Mouse (Mus musculus) embryonic facial prominence, embryonic 11.5 days (tissue): Measurements from ENCODE around the gene Nbea. TPM values are rescaled to one million over a fixed set of nuclear protein-coding genes. Genes with fewer than 3 reads are reported as not detected.
A peak's percentile ranks its signal among the peaks of the same experiment; 100 is the strongest.

Source experiments
- ATAC-seq: fragments of 200-750 bp; cut with Nextera tagmentation; replicated peaks from 2 replicates; pipeline ENCODE4 v1.8.0; 2017; ENCODE audit warnings: low read depth; ENCODE audit not compliant: insufficient number of reproducible peaks, low FRiP score, low TSS enrichment
- DNase-seq: peaks from one replicate; pipeline ENCODE4 v3.0.0-alpha.2; 2015; ENCODE audit warnings: low spot score
- H3K27ac ChIP-seq: fragments of 300-500 bp; sonication (generic); replicated peaks from 2 replicates; pipeline ENCODE4 v1.5.1; 2014; ENCODE audit warnings: mild to moderate bottlenecking, low read depth, low read length, control low read depth
- H3K27me3 ChIP-seq: fragments of 300-500 bp; sonication (generic); 2 replicates; pipeline ENCODE4 v1.6.1; 2014; ENCODE audit warnings: mild to moderate bottlenecking, low read length, moderate library complexity, mixed read lengths; ENCODE audit not compliant: control insufficient read depth, insufficient read depth
- H3K36me3 ChIP-seq: fragments of 300-500 bp; sonication (generic); replicated peaks from 2 replicates; pipeline ENCODE4 v1.6.1; 2014; ENCODE audit warnings: low read depth, mild to moderate bottlenecking, low read length, moderate library complexity, mixed read lengths; ENCODE audit not compliant: control insufficient read depth, insufficient read depth
- H3K4me1 ChIP-seq: fragments of 300-500 bp; sonication (generic); 2 replicates; pipeline ENCODE4 v1.6.1; 2014; ENCODE audit warnings: low read length, mixed read lengths; ENCODE audit not compliant: control insufficient read depth, insufficient read depth
- H3K4me2 ChIP-seq: fragments of 300-500 bp; sonication (generic); 2 replicates; pipeline ENCODE4 v1.6.1; 2014; ENCODE audit warnings: low read depth, mild to moderate bottlenecking, control low read depth, low read length, moderate library complexity
- H3K4me3 ChIP-seq: fragments of 300-500 bp; sonication (generic); 2 replicates; pipeline ENCODE4 v1.5.1; 2014; ENCODE audit warnings: low read depth, low read length, control low read depth
- H3K9ac ChIP-seq: fragments of 300-500 bp; sonication (generic); replicated peaks from 2 replicates; pipeline ENCODE4 v1.6.1; 2014; ENCODE audit warnings: mild to moderate bottlenecking, control low read depth, low read length
- H3K9me3 ChIP-seq: fragments of 300-500 bp; sonication (generic); replicated peaks from 2 replicates; pipeline ENCODE4 v1.6.1; 2016; ENCODE audit warnings: mild to moderate bottlenecking, low read length, inconsistent platforms, mixed read lengths; ENCODE audit not compliant: control insufficient read depth
- WGBS: fragments of 180-500 bp; shearing (Covaris S2); extraction: QIAGEN DNeasy Blood & Tissue Kit; methylation state at CpG from one replicate; pipeline ENCODE4 v1.1.7; 2014; 5-methylcytosine and 5-hydroxymethylcytosine counted together
- polyA plus RNA-seq: library from polyadenylated mRNA; unstranded; fragments of >200 nt; fragmentation: Nextera tagmentation; extraction: Ambion mirVana; gene quantifications from 2 replicates; pipeline ENCODE4 v1.2.1, GENCODE M21; 2014

Gene Nbea
- polyA plus RNA-seq, 1 experiment from 2014 or later = 22.6 TPM

GRCm38 (mm10) chr3:55612023-55612422, 571.5 kb downstream of the Nbea start:
- Histone ChIP-seq H3K4me3 (no peak overlapping the region), H3K36me3 (no peaks in the 10 kb centered on the region), H3K27me3 (no peaks in the 10 kb centered on the region), H3K27ac (peak overlapping the region; percentile 80), H3K9me3 (no peaks in the 10 kb centered on the region), H3K4me2 (no peak overlapping the region), H3K9ac (no peak overlapping the region), H3K4me1 (no peaks in the 10 kb centered on the region)
- 0 out of 2 replicates have a peak, but pooled peaks have one; percentile 22 for ATAC-seq
- DNase-seq = peak; percentile 29
- WGBS = 19% methylated on average over 5 of the region's 5 CpGs

- Histone ChIP-seq H3K27me3 (no peaks in the 10 kb centered on the region), H3K36me3 (no peaks in the 10 kb centered on the region), H3K27ac (no peak overlapping the region), H3K9ac (no peak overlapping the region), H3K9me3 (no peaks in the 10 kb centered on the region), H3K4me3 (no peak overlapping the region), H3K4me2 (no peak overlapping the region), H3K4me1 (no peaks in the 10 kb centered on the region)
- ATAC-seq = no peak
- WGBS = 94% methylated on average over 11 of the region's 12 CpGs
- no peak for DNase-seq
Observed at GRCm38 (mm10) chr3:55610191-55610590, 573.3 kb downstream of the Nbea start.

- Histone ChIP-seq H3K27ac (no peak overlapping the region; the same call in 1 of the 2 replicates), H3K4me3 (no peak overlapping the region), H3K9ac (no peak overlapping the region), H3K36me3 (no peaks in the 10 kb centered on the region), H3K4me1 (peaks cover 2% of the 10 kb centered on the region), H3K27me3 (no peaks in the 10 kb centered on the region), H3K9me3 (no peaks in the 10 kb centered on the region), H3K4me2 (no peak overlapping the region)
- ATAC-seq = peak; percentile 44; the same call in 1 of the 2 replicates
- DNase-seq = peak; percentile 50
- 75% methylated on average over 2 of the region's 2 CpGs for WGBS
Observed at GRCm38 (mm10) chr3:55600286-55600685, 583.2 kb downstream of the Nbea start.

- no peaks in the 10 kb centered on the region for H3K9me3 ChIP-seq
- peak; percentile 29 for DNase-seq
- 53% methylated on average over 17 of the region's 17 CpGs for WGBS
Observed at GRCm38 (mm10) chr3:55599366-55600085, 584.0 kb downstream of the Nbea start.

GRCm38 (mm10) chr3:55598681-55599080, 584.8 kb downstream of the Nbea start:
- WGBS = 39% methylated on average over 2 of the region's 2 CpGs

More at GRCm38 (mm10) chr3:55599366-55600085, 584.0 kb downstream of the Nbea start:
- Histone ChIP-seq H3K4me1 (peaks cover 2% of the 10 kb centered on the region), H3K36me3 (no peaks in the 10 kb centered on the region), H3K9ac (no peak overlapping the region), H3K27ac (no peak overlapping the region; the same call in 1 of the 2 replicates), H3K4me3 (no peak overlapping the region), H3K4me2 (no peak overlapping the region), H3K27me3 (no peaks in the 10 kb centered on the region)
- no peak for ATAC-seq

GRCm38 (mm10) chr3:55593312-55593711, 590.2 kb downstream of the Nbea start:
- WGBS = 77% methylated on average over 5 of the region's 5 CpGs

More at GRCm38 (mm10) chr3:55598681-55599080, 584.8 kb downstream of the Nbea start:
- Histone ChIP-seq H3K27ac (no peak overlapping the region), H3K4me1 (peaks cover 2% of the 10 kb centered on the region), H3K36me3 (no peaks in the 10 kb centered on the region), H3K4me2 (no peak overlapping the region), H3K27me3 (no peaks in the 10 kb centered on the region), H3K9me3 (no peaks in the 10 kb centered on the region), H3K4me3 (no peak overlapping the region), H3K9ac (no peak overlapping the region)
- ATAC-seq = no peak
- peak; percentile 55 for DNase-seq

GRCm38 (mm10) chr3:55590727-55591126, 592.8 kb downstream of the Nbea start:
- no peak overlapping the region for H3K27ac ChIP-seq
- H3K27me3 ChIP-seq = no peaks in the 10 kb centered on the region
- peaks cover 11% of the 10 kb centered on the region for H3K4me1 ChIP-seq
- H3K9me3 ChIP-seq = no peaks in the 10 kb centered on the region
- no peaks in the 10 kb centered on the region for H3K36me3 ChIP-seq
- no peak overlapping the region for H3K9ac ChIP-seq
- no peak for ATAC-seq
- no peak overlapping the region for H3K4me3 ChIP-seq
- H3K4me2 ChIP-seq = no peak overlapping the region
- DNase-seq = no peak
- WGBS = 52% methylated on average over 6 of the region's 6 CpGs

More at GRCm38 (mm10) chr3:55593312-55593711, 590.2 kb downstream of the Nbea start:
- Histone ChIP-seq H3K4me2 (no peak overlapping the region), H3K4me3 (no peak overlapping the region), H3K27me3 (no peaks in the 10 kb centered on the region), H3K9me3 (no peaks in the 10 kb centered on the region), H3K4me1 (peaks cover 7% of the 10 kb centered on the region), H3K36me3 (no peaks in the 10 kb centered on the region), H3K27ac (no peak overlapping the region), H3K9ac (no peak overlapping the region)
- DNase-seq (no peak), ATAC-seq (no peak)

GRCm38 (mm10) chr3:55590291-55590690, 593.2 kb downstream of the Nbea start:
- no peak overlapping the region for H3K27ac ChIP-seq
- H3K4me1 ChIP-seq = peaks cover 11% of the 10 kb centered on the region
- H3K4me2 ChIP-seq = no peak overlapping the region
- no peak for ATAC-seq
- DNase-seq = no peak
- 64% methylated on average over 2 of the region's 2 CpGs for WGBS
- no peaks in the 10 kb centered on the region for H3K36me3 ChIP-seq
- H3K4me3 ChIP-seq = no peak overlapping the region
- H3K9ac ChIP-seq = no peak overlapping the region
- H3K27me3 ChIP-seq = no peaks in the 10 kb centered on the region
- no peaks in the 10 kb centered on the region for H3K9me3 ChIP-seq
